Mouse (Mus musculus) lung, embryonic 14.5 days (tissue): ENCODE data around the gene Cmah. TPM values are rescaled to one million over a fixed set of nuclear protein-coding genes. Genes with fewer than 3 reads are reported as not detected.
A peak's percentile ranks its signal among the peaks of the same experiment; 100 is the strongest.

Experiments used
- ATAC-seq: fragments of 200-750 bp; cut with Nextera tagmentation; 2 replicates; pipeline ENCODE4 v1.8.0; 2017; ENCODE audit warnings: mild to moderate bottlenecking, moderate TSS enrichment, moderate library complexity; ENCODE audit not compliant: insufficient read depth
- DNase-seq: peaks from one replicate; pipeline ENCODE4 v3.0.0-alpha.2; 2015
- H3K27ac ChIP-seq: fragments of 300-500 bp; sonication (generic); 2 replicates; pipeline ENCODE4 v1.5.1; 2014; ENCODE audit warnings: low read depth, mild to moderate bottlenecking, moderate library complexity
- H3K27me3 ChIP-seq: fragments of 300-500 bp; sonication (generic); 2 replicates; pipeline ENCODE4 v1.6.1; 2014; ENCODE audit warnings: low read length, control low read depth; ENCODE audit not compliant: insufficient read depth
- H3K36me3 ChIP-seq: fragments of 300-500 bp; sonication (generic); 2 replicates; pipeline ENCODE4 v1.6.1; 2014; ENCODE audit warnings: control low read depth; ENCODE audit not compliant: insufficient read depth
- H3K4me1 ChIP-seq: fragments of 300-500 bp; sonication (generic); 2 replicates; pipeline ENCODE4 v1.6.1; 2014; ENCODE audit warnings: antibody characterized with exemption, control low read depth; ENCODE audit not compliant: insufficient read depth
- H3K4me2 ChIP-seq: fragments of 300-500 bp; sonication (generic); 2 replicates; pipeline ENCODE4 v1.6.1; 2014; ENCODE audit warnings: mild to moderate bottlenecking
- H3K4me3 ChIP-seq: fragments of 300-500 bp; sonication (generic); 2 replicates; pipeline ENCODE4 v1.5.1; 2014; ENCODE audit warnings: low read depth, low read length
- H3K9ac ChIP-seq: fragments of 300-500 bp; sonication (generic); 2 replicates; pipeline ENCODE4 v1.6.1; 2014
- H3K9me3 ChIP-seq: fragments of 300-500 bp; sonication (generic); 2 replicates; pipeline ENCODE4 v1.6.1; 2016; ENCODE audit warnings: low read depth, low read length, control low read depth
- CTCF ChIP-seq: IDR thresholded peaks from 2 replicates; pipeline ENCODE4 v1.5.1; 2016; ENCODE audit warnings: antibody characterized with exemption, low read depth
- whole genome bisulfite sequencing: fragments of 180-500 bp; shearing (Covaris S2); extraction: QIAGEN DNeasy Blood & Tissue Kit; methylation state at CpG from one replicate; pipeline ENCODE4 v1.1.7; 2014; 5-methylcytosine and 5-hydroxymethylcytosine counted together
- polyA plus RNA-seq: library from polyadenylated mRNA; unstranded; fragments of >200 nt; fragmentation: Nextera tagmentation; extraction: Ambion mirVana; gene quantifications from 2 replicates; pipeline ENCODE4 v1.2.1, GENCODE M21; 2014

The Cmah gene
- polyA plus RNA-seq, 1 experiment from 2014 or later = 0.74 TPM

DNA sequence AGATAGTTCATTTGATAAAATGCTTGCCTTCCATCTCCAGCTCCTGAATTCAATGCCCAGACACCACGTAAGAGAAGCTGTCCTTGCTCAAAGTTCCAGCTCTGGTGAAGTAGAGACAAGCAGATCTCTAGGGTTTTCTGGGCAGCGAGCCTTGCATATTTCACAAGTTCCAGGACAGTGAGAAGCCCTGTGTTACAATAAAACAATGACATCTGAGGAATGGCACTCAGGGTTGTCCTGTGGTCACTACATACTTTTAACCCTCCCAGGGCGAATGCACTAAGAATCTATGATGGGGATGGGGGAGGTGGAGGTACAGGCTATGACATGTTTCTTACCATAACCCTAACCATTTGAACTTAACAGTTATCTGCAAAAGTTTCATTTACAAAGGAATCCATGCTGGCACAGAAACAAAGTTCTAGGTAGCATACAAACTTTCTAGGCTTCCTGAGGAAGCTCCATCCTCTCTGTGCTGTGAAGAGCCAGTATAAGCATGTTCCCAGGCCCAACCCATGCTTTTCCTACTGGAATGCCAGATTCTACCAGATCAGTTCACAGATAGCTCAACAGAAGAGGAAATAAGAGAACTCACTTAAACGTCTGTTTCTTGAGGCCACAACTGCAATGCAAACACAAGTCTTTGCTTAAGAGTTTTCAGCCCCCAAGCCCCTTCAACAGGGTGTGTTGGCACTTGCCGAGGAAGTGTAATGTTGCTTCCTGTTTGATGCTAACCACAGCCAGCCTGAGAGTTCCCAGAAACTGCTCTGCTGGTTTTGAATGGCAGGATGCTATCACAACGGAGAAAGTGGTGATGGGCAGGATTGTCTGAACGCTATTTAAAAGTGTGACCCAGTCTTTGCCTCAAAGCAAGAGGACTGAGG lies 48.4 kb downstream of the Cmah start:
- no peak for ATAC-seq
- Histone ChIP-seq H3K4me3 (no peak overlapping the region), H3K9me3 (no peaks in the 10 kb centered on the region), H3K27ac (no peak overlapping the region), H3K4me2 (no peak overlapping the region), H3K4me1 (no peaks in the 10 kb centered on the region), H3K27me3 (no peaks in the 10 kb centered on the region), H3K9ac (no peak overlapping the region), H3K36me3 (no peaks in the 10 kb centered on the region)
- 59% methylated on average over 7 of the region's 7 CpGs for WGBS
- DNase-seq = peak; percentile 3
- no peak for TF ChIP-seq CTCF

DNA sequence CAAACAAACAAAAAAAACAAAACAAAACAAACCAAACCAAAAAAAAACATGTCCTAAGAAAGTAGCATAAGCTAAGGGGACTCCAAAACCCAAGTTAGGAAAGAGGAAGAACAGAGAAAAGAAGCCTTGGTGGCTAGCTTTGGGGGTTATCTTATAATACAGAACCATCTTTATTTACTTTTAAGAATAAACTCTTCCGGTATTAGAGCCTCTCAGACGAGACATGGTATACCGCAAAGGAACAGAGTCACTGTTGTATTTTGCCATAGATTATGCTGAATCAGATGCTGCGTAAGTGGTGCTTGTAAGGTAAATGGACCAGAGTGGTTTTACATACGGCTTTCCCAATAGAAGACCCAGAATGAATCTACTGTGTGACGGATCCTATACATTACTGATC lies 53.5 kb downstream of the Cmah start:
- WGBS = 78% methylated on average over 6 of the region's 6 CpGs
- no peak overlapping the region for H3K27ac ChIP-seq

DNA sequence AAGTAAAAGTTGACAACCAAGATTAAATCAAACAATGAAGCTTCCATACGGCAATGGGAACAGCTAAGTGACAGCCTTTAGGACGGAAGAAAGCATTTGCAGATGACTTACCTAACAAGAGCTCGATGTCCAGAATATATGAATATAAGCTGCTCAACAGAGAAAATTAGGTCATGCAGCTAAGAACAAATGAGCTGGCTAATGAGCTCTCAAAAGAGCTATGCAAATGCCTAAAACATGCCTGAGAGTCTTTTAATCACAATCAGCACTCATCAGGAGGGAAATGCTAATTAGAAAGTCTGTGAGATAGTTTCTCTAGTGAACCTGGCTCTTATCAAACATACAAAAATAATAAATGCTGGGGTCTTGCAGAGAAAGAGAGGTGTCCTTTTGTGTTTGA lies 56.7 kb downstream of the Cmah start:
- H3K4me3 ChIP-seq = no peak overlapping the region
- 81% methylated on average over 3 of the region's 3 CpGs for WGBS
- no peaks in the 10 kb centered on the region for H3K9me3 ChIP-seq
- no peak overlapping the region for H3K27ac ChIP-seq
- no peaks in the 10 kb centered on the region for H3K4me1 ChIP-seq
- H3K9ac ChIP-seq = no peak overlapping the region
- no peak overlapping the region for H3K4me2 ChIP-seq
- no peak for ATAC-seq
- TF ChIP-seq CTCF = no peak
- no peak for DNase-seq
- no peaks in the 10 kb centered on the region for H3K36me3 ChIP-seq
- H3K27me3 ChIP-seq = no peaks in the 10 kb centered on the region

More for the DNA sequence above, 53.5 kb downstream of the Cmah start:
- ATAC-seq (no peak), DNase-seq (no peak)
- H3K27me3 ChIP-seq = no peaks in the 10 kb centered on the region
- H3K36me3 ChIP-seq = no peaks in the 10 kb centered on the region
- H3K4me3 ChIP-seq = no peak overlapping the region
- no peak for TF ChIP-seq CTCF
- no peak overlapping the region for H3K9ac ChIP-seq
- no peaks in the 10 kb centered on the region for H3K4me1 ChIP-seq
- H3K4me2 ChIP-seq = no peak overlapping the region
- H3K9me3 ChIP-seq = no peaks in the 10 kb centered on the region

DNA sequence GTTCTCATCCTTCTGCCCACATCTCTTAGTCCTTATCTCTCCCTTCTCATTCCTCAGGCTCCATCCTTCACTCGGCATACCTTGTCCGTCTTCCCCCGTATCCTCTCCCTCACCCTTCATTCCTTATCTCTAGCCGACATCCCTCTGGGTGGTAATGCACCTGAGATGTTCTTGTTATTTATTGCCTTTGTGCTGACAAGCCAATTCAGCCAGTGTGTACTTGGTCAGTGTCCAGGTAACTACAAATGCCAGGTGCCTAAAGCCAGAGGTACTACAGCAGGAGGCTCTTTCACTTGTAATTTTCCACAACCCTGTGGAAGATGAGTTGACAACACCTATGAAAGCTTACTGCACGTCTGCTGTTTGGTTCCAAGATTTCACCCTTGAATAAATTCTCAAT lies 64.7 kb downstream of the Cmah start:
- Histone ChIP-seq H3K4me1 (no peaks in the 10 kb centered on the region), H3K9me3 (no peaks in the 10 kb centered on the region), H3K27ac (no peak overlapping the region), H3K4me3 (no peak overlapping the region), H3K9ac (no peak overlapping the region), H3K4me2 (no peak overlapping the region), H3K36me3 (no peaks in the 10 kb centered on the region), H3K27me3 (no peaks in the 10 kb centered on the region)
- ATAC-seq = no peak
- WGBS = 54% methylated on average over 5 of the region's 5 CpGs
- no peak for DNase-seq
- TF ChIP-seq CTCF = no peak

DNA sequence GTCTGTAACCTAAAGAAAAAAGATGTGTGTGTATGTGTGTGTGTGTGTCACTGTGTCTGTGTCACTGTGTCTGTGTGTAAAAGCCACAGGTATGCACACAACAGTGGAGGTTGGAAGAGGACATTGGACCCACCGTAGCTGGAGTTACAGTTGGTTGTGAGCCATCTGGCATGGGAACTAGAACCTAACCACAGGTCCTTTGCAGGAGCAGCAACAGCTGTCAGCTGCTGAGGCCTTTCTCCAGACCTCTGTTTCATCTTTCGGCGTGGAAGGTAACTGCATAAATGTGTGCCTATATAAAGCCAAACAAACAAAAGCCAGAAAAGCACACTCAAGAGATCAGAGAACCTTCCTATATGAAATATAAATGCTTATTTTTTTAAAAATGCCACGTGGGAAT lies 65.5 kb downstream of the Cmah start:
- no peak overlapping the region for H3K4me2 ChIP-seq
- H3K9ac ChIP-seq = no peak overlapping the region
- H3K27ac ChIP-seq = no peak overlapping the region
- DNase-seq = no peak
- H3K4me1 ChIP-seq = no peaks in the 10 kb centered on the region
- H3K4me3 ChIP-seq = no peak overlapping the region
- no peaks in the 10 kb centered on the region for H3K36me3 ChIP-seq
- WGBS = 59% methylated on average over 4 of the region's 4 CpGs
- no peaks in the 10 kb centered on the region for H3K9me3 ChIP-seq
- no peaks in the 10 kb centered on the region for H3K27me3 ChIP-seq
- no peak for TF ChIP-seq CTCF
- ATAC-seq = no peak

DNA sequence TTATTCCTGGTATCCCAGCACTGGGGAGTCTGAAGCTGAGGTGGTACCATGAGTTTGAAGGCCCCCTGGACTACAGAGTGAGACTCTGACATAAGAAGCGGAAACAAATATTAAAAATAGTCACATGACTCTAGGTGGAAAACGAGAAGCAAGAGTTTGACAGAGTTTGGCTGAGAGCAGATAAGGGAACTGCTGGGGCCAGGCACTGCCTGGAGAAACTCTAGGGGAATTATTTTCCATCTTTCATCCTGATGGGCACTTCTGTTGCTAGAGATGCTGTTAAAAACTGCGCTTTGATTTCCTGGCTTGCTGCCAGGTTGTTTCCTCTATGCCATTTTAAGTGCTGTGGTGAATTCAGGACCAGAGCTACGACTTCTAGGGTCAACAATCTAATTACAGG lies 65.9 kb downstream of the Cmah start:
- Histone ChIP-seq H3K36me3 (no peaks in the 10 kb centered on the region), H3K27me3 (no peaks in the 10 kb centered on the region), H3K9me3 (no peaks in the 10 kb centered on the region), H3K4me1 (no peaks in the 10 kb centered on the region), H3K4me2 (no peak overlapping the region), H3K9ac (no peak overlapping the region), H3K27ac (no peak overlapping the region), H3K4me3 (no peak overlapping the region)
- DNase-seq (peak; percentile 56), ATAC-seq (no peak)
- TF ChIP-seq CTCF = no peak
- WGBS = 19% methylated on average over 4 of the region's 4 CpGs

DNA sequence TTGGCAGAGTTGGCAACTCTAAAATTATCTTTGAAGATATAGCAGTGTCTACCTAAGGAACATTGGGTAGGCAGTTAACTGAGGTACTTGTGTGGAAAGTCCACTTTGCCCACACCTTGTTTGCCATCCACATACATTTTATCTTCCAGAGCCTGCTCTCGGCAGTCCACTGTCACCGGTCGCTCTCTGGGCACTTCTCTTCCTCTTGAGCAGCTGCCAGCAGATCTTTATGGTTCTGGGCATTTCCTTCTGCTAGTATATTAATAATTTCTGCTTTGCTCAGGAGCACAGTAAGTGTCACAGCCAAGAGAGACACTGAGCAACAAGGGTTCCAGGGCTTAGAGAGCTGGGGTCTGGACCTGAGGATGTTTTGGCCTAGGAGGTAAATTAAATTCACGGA lies 68.6 kb downstream of the Cmah start:
- no peak for TF ChIP-seq CTCF
- no peaks in the 10 kb centered on the region for H3K36me3 ChIP-seq
- H3K27ac ChIP-seq = no peak overlapping the region
- no peaks in the 10 kb centered on the region for H3K4me1 ChIP-seq
- H3K4me3 ChIP-seq = no peak overlapping the region
- H3K9ac ChIP-seq = no peak overlapping the region
- WGBS = 78% methylated on average over 4 of the region's 4 CpGs
- H3K4me2 ChIP-seq = no peak overlapping the region
- no peaks in the 10 kb centered on the region for H3K27me3 ChIP-seq
- no peaks in the 10 kb centered on the region for H3K9me3 ChIP-seq
- ATAC-seq = no peak
- no peak for DNase-seq
